Mouse (Mus musculus) embryonic stem cell, embryonic (primary cell): ENCODE results near the gene Zfp993.
"Not testable (repeated sequence)": the region's sequence is repeated elsewhere in the genome, so short reads cannot be mapped to it uniquely, and the experiment has no call there.

ENCODE experiments used
- CTCF ChIA-PET, 4 experiments: fragments of 300-600 bp in 2 of 4; fragments of 350-600 bp in 2 of 4; sonication (Branson Sonifier 250); formaldehyde crosslinking; loops; one replicate each; lab custom pipeline; 2022; ENCODE audit warnings: inconsistent platforms in 2 of 4; lab: Charles Lee
- POLR2A ChIA-PET, 4 experiments: fragments of 300-600 bp in 2 of 4; fragments of 350-600 bp in 2 of 4; sonication (Branson Sonifier 250); formaldehyde crosslinking; loops; one replicate each; lab custom pipeline; 2022; ENCODE audit warnings: antibody characterized with exemption in 4 of 4, inconsistent platforms in 1 of 4; lab: Charles Lee

Gene Zfp993

DNA sequence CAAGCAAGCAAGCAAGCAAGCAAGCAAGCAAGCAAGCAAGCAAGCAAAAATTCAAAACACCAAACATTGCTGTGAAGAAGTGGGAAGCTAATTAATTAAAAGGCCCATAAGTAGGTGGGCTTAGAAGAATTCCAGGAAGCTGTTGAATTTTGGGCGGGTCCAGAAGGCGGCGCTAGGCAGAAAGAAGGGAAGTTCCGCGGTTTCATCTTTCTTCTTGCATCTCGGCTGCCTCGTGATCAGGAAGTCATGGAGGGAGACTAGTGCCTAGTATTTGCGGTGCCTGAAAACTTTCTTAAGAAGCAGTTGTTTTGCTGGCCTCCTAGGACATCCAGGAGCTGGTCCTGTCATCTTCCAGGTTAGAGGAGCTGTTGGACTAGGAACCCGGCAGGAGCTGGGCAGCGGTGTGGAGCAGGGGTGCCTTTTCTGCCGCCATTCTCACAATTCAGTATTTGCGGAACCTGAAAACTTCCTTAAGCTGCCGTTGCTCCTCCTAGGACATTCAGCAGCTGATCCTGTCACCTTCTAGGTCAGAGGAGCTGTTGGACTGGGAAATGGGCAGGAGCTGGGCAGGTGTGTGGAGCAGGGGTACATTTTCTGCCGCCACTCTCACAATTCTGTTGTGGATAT, at the start of gene Zfp993:
TSS of gene Zfp993 (plus strand) at position 188 of the 627 bp plus-strand sequence.
- CTCF ChIA-PET = not testable (repeated sequence)

GRCm38 (mm10) chr4:146579905-146580873, 30.6 kb upstream of the Zfp993 start:
- CTCF ChIA-PET = not testable (repeated sequence)

More for the DNA sequence above, at the start of gene Zfp993:
- POLR2A ChIA-PET = not testable (repeated sequence)

GRCm38 (mm10) chr4:146603578-146604399, 7.0 kb upstream of the Zfp993 start:
- CTCF ChIA-PET, POLR2A ChIA-PET: not testable (repeated sequence)

More at GRCm38 (mm10) chr4:146579905-146580873, 30.6 kb upstream of the Zfp993 start:
- POLR2A ChIA-PET = not testable (repeated sequence)

GRCm38 (mm10) chr4:146644367-146644766, 33.6 kb downstream of the Zfp993 start:
- POLR2A ChIA-PET, CTCF ChIA-PET: not testable (repeated sequence)

GRCm38 (mm10) chr4:146649641-146650040, 38.9 kb downstream of the Zfp993 start:
- CTCF ChIA-PET, POLR2A ChIA-PET: not testable (repeated sequence)

- POLR2A ChIA-PET, CTCF ChIA-PET: not testable (repeated sequence)
These were observed 39.4 kb downstream of the Zfp993 start for GRCm38 (mm10) chr4:146650115-146650514.

DNA sequence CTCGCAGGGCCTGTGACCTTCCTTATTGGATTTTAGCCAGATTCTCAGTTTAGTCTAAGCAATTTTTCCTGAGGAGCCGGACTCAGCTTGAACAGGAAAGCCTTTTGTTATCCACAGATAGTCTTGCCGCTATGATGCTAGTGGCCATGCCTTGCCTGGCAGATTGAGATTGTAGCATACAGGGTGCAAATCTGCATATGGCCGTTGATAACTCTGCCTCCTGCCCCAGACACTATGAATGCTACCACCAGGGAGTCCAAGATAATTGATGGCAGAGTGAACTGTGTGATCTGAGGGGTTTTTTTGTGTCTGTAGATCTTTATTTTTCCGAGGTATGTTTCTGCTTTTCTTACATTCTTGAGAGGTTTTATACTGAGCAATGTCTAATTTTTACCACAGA, 39.9 kb downstream of the Zfp993 start:
- POLR2A ChIA-PET, CTCF ChIA-PET: not testable (repeated sequence)
